Mouse (Mus musculus): ENCODE results near the gene Zc3h15.

- TF ChIP-seq GATA1 (IDR thresholded peaks at IDR 0.05; ENCODE audit: low read length) (no peak), TAL1 (IDR thresholded peaks at IDR 0.05; ENCODE audit: low read length) (no peak)
Observed at GRCm38 (mm10) chr2:83669988-83670387, 25.8 kb downstream of the Zc3h15 start.

All from erythroblast, embryonic 14.5 days (primary cell).